Mouse (Mus musculus) adrenal gland, postnatal 10 days (tissue): ENCODE measurements at regions not wholly inside any gene's neighbourhood (a gene's known extent, or its start where the extent isn't known, plus 50 kb on each side); places are given as distances from the start of the nearest gene placed in this dataset.

Experiments
- DNase-seq: peaks from one replicate; pipeline ENCODE4 v3.0.0; 2021; ENCODE audit warnings: mixed read lengths

DNA sequence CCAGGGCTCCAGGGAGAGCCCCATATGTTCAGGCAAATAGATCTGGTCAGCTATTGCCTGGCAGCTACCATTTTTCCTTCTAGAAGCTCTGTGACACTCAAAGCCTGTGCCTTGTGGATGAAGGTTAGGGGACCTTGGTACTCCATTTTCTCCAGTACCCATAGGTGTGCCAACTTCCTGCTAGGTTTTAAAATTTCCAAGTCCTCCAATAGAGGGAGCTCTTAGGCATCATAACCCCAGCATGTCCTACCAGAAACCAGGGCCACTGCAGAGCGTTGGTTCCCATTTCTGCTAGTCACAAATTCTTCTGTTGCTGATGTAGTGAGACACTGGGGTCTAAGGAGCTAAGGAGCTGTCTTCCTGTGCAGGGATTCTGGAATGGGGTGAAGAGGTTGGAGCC lies 165.3 kb upstream of the Glra1 start:
- DNase-seq = no peak

GRCm38 (mm10) chr11:55772538-55772937 lies 164.5 kb upstream of the Glra1 start:
- DNase-seq = no peak

DNA sequence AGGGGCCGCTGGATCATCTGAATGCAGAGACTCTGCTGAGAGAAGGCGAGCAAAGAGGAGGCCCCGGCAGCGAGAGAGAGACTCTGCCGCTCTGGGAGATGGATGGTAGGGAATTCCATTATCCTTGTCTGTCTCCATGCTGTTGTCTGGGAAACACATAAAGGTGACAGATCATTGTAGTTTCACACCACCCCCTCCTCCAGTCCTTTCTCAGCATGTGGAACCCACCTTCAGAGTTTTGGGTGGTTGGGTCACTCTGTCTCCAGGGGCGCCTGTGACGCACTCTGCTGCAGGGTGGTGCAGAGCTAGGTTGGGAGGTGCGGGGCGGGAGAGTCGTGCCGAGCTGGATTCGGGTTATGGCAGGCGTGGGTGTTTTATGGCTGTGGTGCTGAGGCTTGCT lies 164.1 kb upstream of the Glra1 start:
- no peak for DNase-seq

- DNase-seq = no peak
Measured at GRCm38 (mm10) chr11:55764846-55765245, 156.8 kb upstream of the Glra1 start.
